Mouse (Mus musculus): ENCODE measurements around the gene Arid4a. TPM values are rescaled to one million over a fixed set of nuclear protein-coding genes. Genes with fewer than 3 reads are reported as not detected.
A peak's percentile ranks its signal among the peaks of the same experiment; 100 is the strongest.

Arid4a gene
- polyA plus RNA-seq, 1 experiment from 2014 or later = 31.2 TPM

- Histone ChIP-seq H3K4me3 (no peak overlapping the region), H3K27ac (no peak overlapping the region), H3K36me3 (peaks cover 52% of the 10 kb centered on the region), H3K9me3 (replicated peaks) (no peaks in the 10 kb centered on the region), H3K27me3 (ENCODE audit: low read depth, poor library complexity, severe bottlenecking) (no peaks in the 10 kb centered on the region), H3K4me1 (peaks cover 22% of the 10 kb centered on the region)
- 82% methylated on average over 5 of the region's 5 CpGs for WGBS
- DNase-seq (ENCODE audit: low spot score) = no peak
Observed at GRCm38 (mm10) chr12:71139258-71139828, 123.6 kb downstream of the Arid4a start.

GRCm38 (mm10) chr12:71141189-71141588 is 125.4 kb downstream of the Arid4a start:
- Histone ChIP-seq H3K4me1 (peaks cover 14% of the 10 kb centered on the region), H3K4me3 (no peak overlapping the region), H3K36me3 (peaks cover 69% of the 10 kb centered on the region), H3K27me3 (ENCODE audit: low read depth, poor library complexity, severe bottlenecking) (no peaks in the 10 kb centered on the region), H3K27ac (no peak overlapping the region), H3K9me3 (replicated peaks) (no peaks in the 10 kb centered on the region)
- DNase-seq (ENCODE audit: low spot score) = no peak

- Histone ChIP-seq H3K4me1 (no peaks in the 10 kb centered on the region), H3K27me3 (ENCODE audit: low read depth, poor library complexity, severe bottlenecking) (no peaks in the 10 kb centered on the region), H3K4me3 (no peak overlapping the region), H3K27ac (no peak overlapping the region), H3K9me3 (replicated peaks) (no peaks in the 10 kb centered on the region), H3K36me3 (peaks cover 94% of the 10 kb centered on the region)
- peak; percentile 43 for DNase-seq (ENCODE audit: low spot score)
- 78% methylated on average over 3 of the region's 3 CpGs for WGBS
Observed at GRCm38 (mm10) chr12:71147641-71148040, 131.9 kb downstream of the Arid4a start.

Other genes with a start within 250 kb of the Arid4a start
- 47.9 and 55.6 TPM in 2 replicates for gene Frmd6, start 190.5 kb upstream of the Arid4a start, polyA plus RNA-seq (2016; fragmentation: Nextera tagmentation; extraction: Ambion mirVana)
- gene Actr10, start 78.1 kb upstream of the Arid4a start, polyA plus RNA-seq (2016; fragmentation: Nextera tagmentation; extraction: Ambion mirVana) = 221 and 232 TPM in 2 replicates
- gene Psma3, start 41.4 kb upstream of the Arid4a start, polyA plus RNA-seq (2016; fragmentation: Nextera tagmentation; extraction: Ambion mirVana) = 656 and 733 TPM in 2 replicates
- not detected in 2 replicates for gene Tomm20l, start 95.4 kb downstream of the Arid4a start, polyA plus RNA-seq (2016; fragmentation: Nextera tagmentation; extraction: Ambion mirVana)
- gene Timm9, start 120.7 kb downstream of the Arid4a start, polyA plus RNA-seq (2016; fragmentation: Nextera tagmentation; extraction: Ambion mirVana) = 71.0 and 82.9 TPM in 2 replicates
- gene 2700049A03Rik, start 120.9 kb downstream of the Arid4a start, polyA plus RNA-seq (2016; fragmentation: Nextera tagmentation; extraction: Ambion mirVana) = 17.6 and 19.7 TPM in 2 replicates

Measured in limb, embryonic 10.5 days (tissue).